Mouse (Mus musculus): ENCODE measurements around the gene Sim2.

GRCm38 (mm10) chr16:94143325-94143724 is 58.6 kb downstream of the Sim2 start:
- TF ChIP-seq EP300 (IDR thresholded peaks at IDR 0.05; ENCODE audit: low read depth) (no peak), CTCF (IDR thresholded peaks at IDR 0.05; ENCODE audit: low read depth) (no peak)

Data from heart, postnatal 0 days (tissue).